Mouse (Mus musculus) left cerebral cortex, postnatal 14 days (tissue): ENCODE data around the gene Hipk1. TPM values are rescaled to one million over a fixed set of nuclear protein-coding genes. Genes with fewer than 3 reads are reported as not detected.

Experiments
- DNase-seq, 2 experiments: peaks; one replicate each; pipeline ENCODE4 v3.0.0; 2021 to 2022; ENCODE audit warnings: low spot score in 2 of 2, mixed read lengths in 1 of 2
- intact Hi-C: fragments of 180-260 bp; cut with DNase I; formaldehyde crosslinking; loops from one replicate; pipeline ENCODE4 v1.15.1; 2025
- total RNA-seq, 2 experiments: library from RNA; stranded (reverse); gene quantifications; 2 replicates each; pipeline ENCODE4 v1.2.3; 2021

The Hipk1 gene
- total RNA-seq, 2 experiments from 2014 or later = 77.1 to 88.6 TPM

DNA sequence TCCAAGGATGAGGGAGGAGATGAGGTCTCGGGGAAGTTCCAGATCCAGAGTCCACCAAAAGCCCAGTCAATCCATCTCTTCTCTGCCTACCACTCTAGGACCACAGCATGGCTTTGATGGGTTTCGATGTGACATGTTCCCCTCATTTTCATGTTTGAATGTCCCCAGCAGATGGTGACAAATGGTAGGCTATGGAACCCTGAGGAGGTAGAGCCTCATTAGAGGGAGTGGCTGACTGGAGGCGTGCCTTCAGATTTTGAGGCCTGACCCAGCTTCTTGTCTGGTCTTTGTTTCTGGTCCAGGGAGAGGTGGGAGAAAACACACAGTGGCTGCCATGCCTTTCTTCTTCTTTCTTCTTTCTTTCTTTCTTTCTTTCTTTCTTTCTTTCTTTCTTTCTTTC is 100.9 kb downstream of the Hipk1 start:
- intact Hi-C loops = no loop called here
- no peak for DNase-seq

Other genes with a start within 250 kb of the Hipk1 start
- gene Syt6, start 216.3 kb downstream of the Hipk1 start, total RNA-seq = 10 to 100 TPM; 12.6 to 19.3 TPM
- gene Atg4a-ps, start 145.5 kb downstream of the Hipk1 start, total RNA-seq = 1 to 10 TPM in 1 of 2 experiments, not detected in 1; 1.5 TPM
- gene Olfml3, start 53.6 kb downstream of the Hipk1 start, total RNA-seq = 10 to 100 TPM; 12.2 to 14.2 TPM
- not detected for gene Gm10964, start 52.2 kb downstream of the Hipk1 start, total RNA-seq
- gene Dclre1b, start 17.9 kb upstream of the Hipk1 start, total RNA-seq = 1 to 10 TPM; 5.5 to 7.2 TPM
- 10 to 100 TPM; 12.8 to 13.4 TPM for gene Ap4b1, start 18.0 kb upstream of the Hipk1 start, total RNA-seq
- under 1 TPM in 1 of 2 experiments, not detected in 1; 0.62 TPM for gene Gm43064, start 18.0 kb upstream of the Hipk1 start, total RNA-seq
- under 1 TPM; 0.36 to 0.66 TPM for gene Bcl2l15, start 41.0 kb upstream of the Hipk1 start, total RNA-seq
- gene Ptpn22, start 68.2 kb upstream of the Hipk1 start, total RNA-seq = under 1 TPM; 0.89 to 0.92 TPM
- gene Rsbn1, start 122.6 kb upstream of the Hipk1 start, total RNA-seq = 10 to 100 TPM; 18.0 to 18.4 TPM
- 10 to 100 TPM; 45.5 to 46.2 TPM for gene Phtf1, start 176.5 kb upstream of the Hipk1 start, total RNA-seq